Mouse (Mus musculus): ENCODE measurements around the gene Tpm1.

DNA sequence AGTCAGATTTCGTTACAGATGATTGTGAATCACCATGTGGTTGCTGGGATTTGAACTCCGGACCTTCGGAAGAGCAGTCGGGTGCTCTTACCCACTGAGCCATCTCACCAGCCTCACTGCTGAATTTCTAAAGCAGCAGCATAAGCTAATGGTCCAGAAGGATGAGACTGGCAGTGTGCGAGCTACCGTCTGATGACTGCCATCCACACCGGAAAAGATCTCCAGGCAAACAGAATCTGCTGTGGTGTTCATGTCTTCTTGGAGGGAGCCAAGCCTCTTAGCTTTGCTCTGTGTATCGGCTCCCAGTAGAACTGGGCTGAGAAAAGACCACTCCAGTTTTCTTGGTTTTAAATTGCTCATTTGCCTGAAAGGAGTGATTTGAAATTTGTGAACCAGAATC, 49.5 kb downstream of the Tpm1 start:
- TF ChIP-seq CTCF (IDR thresholded peaks at IDR 0.05; ENCODE audit: borderline replicate concordance, insufficient read depth, low read length): no peak
- TF ChIP-seq POLR2A (IDR thresholded peaks at IDR 0.05; ENCODE audit: low read depth, low read length): no peak
